Mouse (Mus musculus) liver, adult (tissue): ENCODE results near the gene Ndfip2.

ENCODE experiments used
- GATA4 ChIP-seq: IDR thresholded peaks from 2 replicates; pipeline ENCODE4 v1.6.1; 2014; ENCODE audit warnings: mild to moderate bottlenecking, low read length; ENCODE audit not compliant: insufficient replicate concordance

Gene Ndfip2

GRCm38 (mm10) chr14:105258379-105259034, at the start of gene Ndfip2:
Gene Ndfip2, plus strand, starts transcription at chr14:105258573.
- TF ChIP-seq GATA4 = no peak; the same call in 1 of the 2 replicates

- no peak for TF ChIP-seq GATA4
Observed at GRCm38 (mm10) chr14:105219525-105220376, 38.6 kb upstream of the Ndfip2 start.

GRCm38 (mm10) chr14:105222240-105222639, 36.1 kb upstream of the Ndfip2 start:
- no peak for TF ChIP-seq GATA4

GRCm38 (mm10) chr14:105225790-105226189, 32.6 kb upstream of the Ndfip2 start:
- TF ChIP-seq GATA4 = no peak

- no peak for TF ChIP-seq GATA4
Observed at GRCm38 (mm10) chr14:105232421-105232820, 26.0 kb upstream of the Ndfip2 start.

GRCm38 (mm10) chr14:105236596-105236995, 21.8 kb upstream of the Ndfip2 start:
- TF ChIP-seq GATA4 = no peak

- no peak for TF ChIP-seq GATA4
Observed at GRCm38 (mm10) chr14:105237736-105238135, 20.6 kb upstream of the Ndfip2 start.

GRCm38 (mm10) chr14:105238450-105239038, 19.8 kb upstream of the Ndfip2 start:
- no peak for TF ChIP-seq GATA4

- TF ChIP-seq GATA4 = no peak
Observed at GRCm38 (mm10) chr14:105240120-105240519, 18.3 kb upstream of the Ndfip2 start.

GRCm38 (mm10) chr14:105243805-105244443, 14.4 kb upstream of the Ndfip2 start:
- TF ChIP-seq GATA4 = no peak

- TF ChIP-seq GATA4 = no peak
Observed at GRCm38 (mm10) chr14:105251038-105251437, 7.3 kb upstream of the Ndfip2 start.

GRCm38 (mm10) chr14:105253304-105253703, 5.1 kb upstream of the Ndfip2 start:
- no peak for TF ChIP-seq GATA4

GRCm38 (mm10) chr14:105254401-105254800, 4.0 kb upstream of the Ndfip2 start:
- no peak for TF ChIP-seq GATA4

GRCm38 (mm10) chr14:105255620-105256019, 2.8 kb upstream of the Ndfip2 start:
- TF ChIP-seq GATA4 = no peak
